Mouse (Mus musculus): ENCODE results near the gene Apobec4.
A peak's percentile ranks its signal among the peaks of the same experiment; 100 is the strongest.
"Not testable (repeated sequence)": the region's sequence is repeated elsewhere in the genome, so short reads cannot be mapped to it uniquely, and the experiment has no call there.

Gene Apobec4

GRCm38 (mm10) chr1:152766804-152767748 is 16.7 kb downstream of the Apobec4 start:
- DNase-seq (ENCODE audit: low spot score) = no peak

GRCm38 (mm10) chr1:152767749-152768488 is 17.6 kb downstream of the Apobec4 start:
- peak; percentile 69 for DNase-seq (ENCODE audit: low spot score)

- no peak for DNase-seq (ENCODE audit: low spot score)
These were observed 20.7 kb downstream of the Apobec4 start for GRCm38 (mm10) chr1:152771016-152771415.

- not testable (repeated sequence) for DNase-seq (ENCODE audit: low spot score)
These were observed 24.2 kb downstream of the Apobec4 start for GRCm38 (mm10) chr1:152774601-152775000.

GRCm38 (mm10) chr1:152779071-152779737 is 28.9 kb downstream of the Apobec4 start:
- peak; percentile 57 for DNase-seq (ENCODE audit: low spot score)

GRCm38 (mm10) chr1:152784620-152785019 is 34.3 kb downstream of the Apobec4 start:
- DNase-seq (ENCODE audit: low spot score) = no peak

- not testable (repeated sequence) for DNase-seq (ENCODE audit: low spot score)
These were observed 35.1 kb downstream of the Apobec4 start for GRCm38 (mm10) chr1:152785446-152785845.

- DNase-seq (ENCODE audit: low spot score) = no peak
These were observed 36.6 kb downstream of the Apobec4 start for GRCm38 (mm10) chr1:152786953-152787352.

- DNase-seq (ENCODE audit: low spot score) = no peak
These were observed 37.8 kb downstream of the Apobec4 start for GRCm38 (mm10) chr1:152788121-152788660.

GRCm38 (mm10) chr1:152790254-152790653 is 39.9 kb downstream of the Apobec4 start:
- peak; percentile 47 for DNase-seq (ENCODE audit: low spot score)

- no peak for DNase-seq (ENCODE audit: low spot score)
These were observed 40.5 kb downstream of the Apobec4 start for GRCm38 (mm10) chr1:152790821-152791220.

GRCm38 (mm10) chr1:152791269-152791668 is 40.9 kb downstream of the Apobec4 start:
- no peak for DNase-seq (ENCODE audit: low spot score)

- no peak for DNase-seq (ENCODE audit: low spot score)
These were observed 42.6 kb downstream of the Apobec4 start for GRCm38 (mm10) chr1:152792736-152793494.

GRCm38 (mm10) chr1:152793495-152794130 is 43.3 kb downstream of the Apobec4 start:
- no peak for DNase-seq (ENCODE audit: low spot score)

GRCm38 (mm10) chr1:152795688-152796255 is 45.4 kb downstream of the Apobec4 start:
- DNase-seq (ENCODE audit: low spot score) = no peak

- no peak for DNase-seq (ENCODE audit: low spot score)
These were observed 46.4 kb downstream of the Apobec4 start for GRCm38 (mm10) chr1:152796683-152797263.

GRCm38 (mm10) chr1:152798125-152798524 is 47.8 kb downstream of the Apobec4 start:
- DNase-seq (ENCODE audit: low spot score) = no peak

- no peak for DNase-seq (ENCODE audit: low spot score)
These were observed 49.5 kb downstream of the Apobec4 start, which contains the start of gene Ncf2 for GRCm38 (mm10) chr1:152799897-152800296. TSS of gene Ncf2 (plus strand) at chr1:152800194.

GRCm38 (mm10) chr1:152800633-152801176 is 50.4 kb downstream of the Apobec4 start:
- DNase-seq (ENCODE audit: low spot score) = no peak

GRCm38 (mm10) chr1:152804907-152805306 is 54.6 kb downstream of the Apobec4 start:
- DNase-seq (ENCODE audit: low spot score) = no peak

All from ovary, postnatal 14 days (tissue).